Mouse (Mus musculus): Measurements from ENCODE around the gene Golgb1.

GRCm38 (mm10) chr16:36918505-36918904, 43.6 kb downstream of the Golgb1 start:
- TF ChIP-seq CTCF (conservative IDR thresholded peaks at IDR 0.05; ENCODE audit: low read length) (no peak), NANOG (IDR thresholded peaks at IDR 0.05; ENCODE audit: borderline replicate concordance, low read length) (no peak), POU5F1 (IDR thresholded peaks at IDR 0.05; ENCODE audit: borderline replicate concordance, low read length) (no peak)
